Mouse (Mus musculus) common myeloid progenitor, adult 5-6 weeks (primary cell): ENCODE measurements at regions not wholly inside any gene's neighbourhood (a gene's known extent, or its start where the extent isn't known, plus 50 kb on each side); places are given as distances from the start of the nearest gene placed in this dataset.

Source experiments
- ATAC-seq: replicated peaks from 2 replicates; pipeline ENCODE4 v1.8.0; 2016; ENCODE audit warnings: low read depth, mild to moderate bottlenecking, moderate TSS enrichment, inconsistent platforms; ENCODE audit not compliant: poor library complexity, severe bottlenecking

DNA sequence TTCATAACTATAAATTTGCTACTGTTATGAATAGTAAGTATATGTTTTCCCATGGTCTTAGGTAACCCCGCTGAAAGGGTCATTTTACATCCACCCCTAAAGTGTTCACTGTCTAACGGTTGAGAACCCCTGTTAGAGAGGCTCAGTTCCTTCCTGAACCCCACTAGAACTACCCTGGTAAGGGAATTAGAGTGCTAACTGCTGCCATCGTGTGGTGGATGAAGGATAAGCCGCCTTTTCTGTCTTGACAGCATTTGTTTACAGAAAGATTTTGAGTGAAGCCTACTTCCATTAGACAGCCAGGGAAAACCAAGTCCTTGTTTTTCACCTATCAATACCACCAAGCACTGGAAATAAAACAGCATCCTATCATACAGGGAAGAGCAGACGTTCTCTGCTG is 90.3 kb upstream of the Tbx22 start:
- ATAC-seq = peak; percentile 69; the same call in 1 of the 2 replicates
